Mouse (Mus musculus): ENCODE data around the gene Zfp639.

Zfp639 gene

GRCm38 (mm10) chr3:32505841-32506240, 4.2 kb upstream of the Zfp639 start:
- no peak for DNase-seq (ENCODE audit: low spot score)

- DNase-seq (ENCODE audit: low spot score) = no peak
Observed at GRCm38 (mm10) chr3:32506366-32507225, 3.5 kb upstream of the Zfp639 start.

- peak; percentile 93 for DNase-seq (ENCODE audit: low spot score)
Observed at GRCm38 (mm10) chr3:32508666-32509324, 1.3 kb upstream of the Zfp639 start.

DNA sequence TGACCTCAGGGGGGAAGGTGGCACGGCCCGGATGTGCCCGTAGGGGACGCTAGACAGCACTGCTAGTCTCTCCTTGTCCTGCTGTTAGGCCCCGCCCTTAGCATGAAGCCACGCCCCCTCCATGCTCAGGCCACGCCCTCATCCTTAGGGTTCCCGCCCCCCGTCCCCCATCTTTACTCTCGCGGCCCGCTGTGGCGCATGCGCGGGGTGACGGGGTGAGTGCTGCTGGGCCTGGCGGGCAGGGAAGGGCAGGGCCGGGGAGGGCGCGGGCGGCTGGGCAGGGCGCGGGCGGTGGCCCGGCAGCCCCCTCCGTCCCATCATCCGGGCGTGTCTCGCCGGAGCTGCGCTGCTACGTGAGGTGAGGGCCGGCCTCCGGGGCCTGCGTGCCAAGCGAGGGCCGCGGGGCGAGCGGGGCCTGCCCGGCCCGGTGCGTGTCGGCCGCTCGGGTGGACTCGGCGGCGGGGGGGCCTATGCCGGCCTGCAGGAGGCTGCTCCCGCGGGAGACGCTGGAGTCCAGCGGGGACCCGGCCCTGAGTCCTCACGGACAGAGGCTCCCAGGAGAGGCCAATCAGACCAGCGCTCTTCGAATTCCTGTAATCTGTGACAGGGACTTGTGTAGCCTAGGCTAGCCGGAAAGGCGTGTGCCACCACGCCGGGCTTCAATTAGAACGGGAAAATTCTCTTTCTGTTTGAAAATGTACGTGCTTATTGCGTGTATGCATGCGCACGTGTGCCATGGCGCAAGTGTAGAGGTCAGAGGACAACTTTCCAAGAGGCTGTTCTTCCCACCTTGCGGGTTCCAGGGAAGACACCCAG, 524 bp downstream of the Zfp639 start:
- peak; percentile 98 for DNase-seq (ENCODE audit: low spot score)

GRCm38 (mm10) chr3:32511191-32511550, 1.1 kb downstream of the Zfp639 start:
- DNase-seq (ENCODE audit: low spot score) = peak; percentile 57

GRCm38 (mm10) chr3:32512686-32513284, 2.7 kb downstream of the Zfp639 start:
- no peak for DNase-seq (ENCODE audit: low spot score)

DNA sequence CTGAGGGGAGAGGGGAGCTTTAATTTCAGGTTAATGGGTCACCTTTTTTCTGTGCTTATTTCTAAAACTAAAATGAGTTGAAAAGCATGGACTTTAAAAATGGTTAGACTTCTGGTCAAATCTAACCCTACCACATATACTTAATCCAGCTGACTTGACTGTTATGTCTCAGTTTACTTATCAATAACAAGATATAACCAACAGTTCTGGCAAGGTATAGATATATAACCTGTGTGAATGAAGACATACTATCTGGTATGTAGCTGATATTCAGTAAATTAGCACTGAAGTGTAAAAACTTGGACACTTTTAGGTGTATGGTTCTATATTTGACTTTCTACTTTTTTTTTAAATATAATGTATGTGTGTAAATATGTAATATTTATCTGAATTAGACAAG, 3.5 kb downstream of the Zfp639 start:
- no peak for DNase-seq (ENCODE audit: low spot score)

DNA sequence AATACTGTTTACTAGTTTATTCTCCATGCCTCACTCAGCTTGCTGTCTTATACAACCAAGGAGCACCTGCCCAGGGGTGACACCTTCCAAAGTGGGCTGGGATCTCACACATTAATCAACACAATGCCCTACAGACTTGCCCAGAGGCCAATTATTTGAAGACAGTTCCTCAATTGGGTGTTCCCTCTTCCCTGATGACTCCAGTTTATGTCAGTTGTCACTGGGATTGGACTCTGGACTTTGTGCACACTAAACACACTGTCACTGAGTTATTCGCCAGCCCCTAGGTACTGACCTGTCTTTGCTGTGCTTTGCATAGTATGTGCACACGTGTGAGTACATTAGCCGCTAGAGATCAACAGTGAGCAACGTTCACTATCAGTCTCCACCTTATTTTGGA, 17.1 kb downstream of the Zfp639 start:
- no peak for DNase-seq (ENCODE audit: low spot score)

- DNase-seq (ENCODE audit: low spot score) = peak; percentile 97
Observed at GRCm38 (mm10) chr3:32529303-32529898, 19.3 kb downstream of the Zfp639 start, which contains the start of gene Mfn1. Gene Mfn1, plus strand, starts transcription at chr3:32529465.

DNA sequence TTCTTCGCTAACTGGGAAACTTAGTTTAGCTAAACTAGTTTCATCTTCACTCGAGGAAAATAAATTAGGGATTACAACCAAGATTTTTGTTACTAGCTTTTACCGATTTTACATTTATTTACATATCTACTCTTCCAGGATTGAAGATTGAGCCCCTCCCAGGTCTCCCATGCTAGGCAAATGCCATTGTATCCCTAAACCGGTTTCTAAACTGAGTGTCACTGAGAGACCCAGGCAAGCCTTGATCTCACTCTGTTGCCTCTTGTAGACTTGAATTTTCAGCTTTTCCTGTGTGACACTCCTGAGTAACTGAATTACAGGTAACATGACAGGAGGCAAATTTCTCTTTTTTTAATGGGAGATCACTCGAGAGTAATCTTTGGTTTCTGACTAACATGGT, 20.0 kb downstream of the Zfp639 start:
- DNase-seq (ENCODE audit: low spot score) = peak; percentile 32

DNA sequence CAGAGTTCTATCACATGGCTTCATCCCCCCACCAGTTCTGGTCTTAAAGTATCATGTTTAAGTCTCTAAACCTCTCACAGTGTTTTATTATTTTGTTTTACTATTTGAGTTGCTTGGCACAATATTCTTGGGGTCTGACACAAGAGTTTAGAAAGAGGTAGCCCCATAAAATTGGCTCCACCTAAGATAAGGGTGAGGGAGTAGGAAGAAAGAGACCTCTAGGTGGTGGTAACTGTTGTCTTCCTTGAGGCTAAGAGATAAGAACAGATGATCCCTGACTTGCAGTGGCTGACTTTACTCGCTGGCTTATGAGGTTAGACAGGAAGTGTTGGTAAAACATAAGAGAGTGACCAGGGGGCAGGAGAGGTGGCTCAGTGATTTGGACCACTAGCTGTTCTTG, 25.6 kb downstream of the Zfp639 start:
- DNase-seq (ENCODE audit: low spot score) = no peak

- no peak for DNase-seq (ENCODE audit: low spot score)
Observed at GRCm38 (mm10) chr3:32537556-32537955, 27.5 kb downstream of the Zfp639 start.

GRCm38 (mm10) chr3:32538091-32538490, 28.0 kb downstream of the Zfp639 start:
- no peak for DNase-seq (ENCODE audit: low spot score)

DNA sequence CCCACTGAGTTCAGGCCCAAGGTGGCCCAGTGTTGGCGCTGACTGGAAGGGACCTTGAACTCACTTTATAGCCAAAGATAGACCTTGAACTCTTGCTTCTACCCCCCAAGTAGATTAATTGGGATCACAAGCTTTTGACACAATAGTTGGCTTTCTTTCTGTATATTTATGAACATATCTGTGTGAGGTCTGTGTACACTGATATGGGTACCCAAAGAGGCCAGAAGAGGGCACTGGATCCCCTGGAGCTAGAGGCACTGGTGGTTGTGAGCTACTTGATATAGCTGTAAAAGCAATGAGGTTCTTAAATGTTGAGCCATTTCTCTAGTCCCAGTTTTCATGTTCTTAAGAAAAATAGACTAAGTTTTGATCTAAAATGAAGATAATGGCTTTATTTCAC, 43.0 kb downstream of the Zfp639 start:
- DNase-seq (ENCODE audit: low spot score) = peak; percentile 31

- no peak for DNase-seq (ENCODE audit: low spot score)
Observed at GRCm38 (mm10) chr3:32563401-32563800, 53.3 kb downstream of the Zfp639 start.
